Mouse (Mus musculus): ENCODE data around the gene Tatdn3.

- TF ChIP-seq NRF1 (IDR thresholded peaks at IDR 0.05; ENCODE audit: low read depth, low read length): no peak
- no peak for TF ChIP-seq CTCF (conservative IDR thresholded peaks at IDR 0.05 in 1 of 2, IDR thresholded peaks at IDR 0.05 in 1 of 2; ENCODE audit: low read depth in 2 of 2, low read length in 2 of 2)
- TF ChIP-seq ZKSCAN1 (IDR thresholded peaks at IDR 0.05; ENCODE audit: borderline replicate concordance, low read depth, low read length): no peak
- no peak for TF ChIP-seq RCOR1 (conservative IDR thresholded peaks at IDR 0.05; ENCODE audit: low read depth, low read length)
- no peak for TF ChIP-seq JUND (conservative IDR thresholded peaks at IDR 0.05; ENCODE audit: low read depth, low read length)
- TF ChIP-seq POLR2A (IDR thresholded peaks at IDR 0.05; ENCODE audit: low read depth, low read length): no peak
- TF ChIP-seq USF2 (conservative IDR thresholded peaks at IDR 0.05; ENCODE audit: low read depth, low read length): no peak
- no peak for TF ChIP-seq CHD2 (IDR thresholded peaks at IDR 0.05; ENCODE audit: low read length)
- TF ChIP-seq MXI1 (IDR thresholded peaks at IDR 0.05; ENCODE audit: low read depth, low read length): no peak
- TF ChIP-seq RAD21 (IDR thresholded peaks at IDR 0.05; ENCODE audit: low read depth, low read length): no peak
Measured at GRCm38 (mm10) chr1:191093578-191093977, 30.8 kb upstream of the Tatdn3 start.
